Mouse (Mus musculus) inflammation-experienced regulatory T-cells, adult 6 months (primary cell): ENCODE data around the gene Tex2. TPM values are rescaled to one million over a fixed set of nuclear protein-coding genes. Genes with fewer than 3 reads are reported as not detected.
"Not testable (repeated sequence)": the region's sequence is repeated elsewhere in the genome, so short reads cannot be mapped to it uniquely, and the experiment has no call there.

Experiments used
- ATAC-seq: one replicate; pipeline ENCODE4 v1.8.0; 2017
- polyA plus RNA-seq, 3 experiments: library from polyadenylated mRNA; unstranded; fragments of 100-300 nt; shearing (Covaris generic); gene quantifications; one replicate each; pipeline ENCODE4 v1.2.1; 2017

Tex2 gene
- polyA plus RNA-seq, 3 experiments from 2014 or later: 19.4 to 24.0 (median 23.4) TPM

GRCm38 (mm10) chr11:106618768-106619167, 5.5 kb upstream of the Tex2 start:
- ATAC-seq: not testable (repeated sequence)

DNA sequence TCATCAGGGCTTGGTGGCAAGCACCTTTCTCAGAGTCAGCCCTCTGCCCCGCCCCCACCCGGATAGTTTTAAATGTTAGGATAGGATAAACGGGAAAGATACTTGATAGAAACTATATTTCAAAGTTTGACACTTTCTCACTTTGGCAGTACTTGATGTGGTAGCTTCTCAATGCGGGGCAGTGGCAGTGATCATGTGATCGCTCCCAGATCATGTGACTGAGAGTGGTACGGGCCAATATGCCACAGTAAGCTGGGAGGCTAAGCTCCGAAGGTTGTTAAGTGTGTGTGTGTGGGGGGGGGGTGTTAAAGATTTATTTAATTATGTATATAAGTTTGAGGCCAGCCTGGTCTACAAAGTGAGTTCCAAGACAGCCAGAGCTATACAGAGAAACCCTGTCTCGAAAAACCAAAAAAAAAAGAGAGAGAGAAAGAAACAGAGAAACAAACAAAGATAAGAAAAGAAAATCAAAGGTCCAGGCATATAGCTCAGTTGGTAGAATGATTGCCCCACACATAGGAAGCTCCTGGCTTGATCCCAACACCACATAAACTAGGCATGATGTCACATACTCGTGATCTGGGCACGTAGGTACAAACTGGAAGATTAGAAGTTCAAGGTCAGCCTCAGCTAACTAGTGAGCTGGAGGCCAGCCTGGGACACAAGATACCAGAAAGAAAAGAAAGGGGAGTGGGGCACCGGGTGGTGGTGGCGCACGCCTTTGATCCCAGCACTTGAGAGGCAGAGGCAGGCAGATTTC, 4.8 kb upstream of the Tex2 start:
- ATAC-seq: no peak

DNA sequence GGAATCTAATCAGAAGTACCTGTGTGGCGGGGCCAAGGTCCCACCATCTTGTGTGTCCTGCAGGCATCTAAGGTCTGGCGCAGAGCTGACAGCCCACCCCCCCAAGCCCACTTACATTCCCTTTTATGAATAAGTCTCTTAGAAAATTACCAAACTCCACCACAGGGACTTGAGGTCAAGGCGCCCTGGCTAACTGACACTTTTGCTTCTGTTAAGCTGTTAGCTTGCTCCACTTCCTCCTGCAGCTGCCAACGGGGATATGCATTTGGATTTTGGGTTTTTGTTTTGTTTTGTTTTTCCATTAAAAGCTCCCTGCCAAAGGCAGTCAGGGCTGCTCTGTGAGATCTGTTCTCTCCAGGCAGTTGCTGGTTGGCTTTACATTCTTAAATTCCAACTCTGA, 2.3 kb upstream of the Tex2 start:
- ATAC-seq: no peak

- no peak for ATAC-seq
These were observed 1.1 kb upstream of the Tex2 start for GRCm38 (mm10) chr11:106614339-106614645.

- no peak for ATAC-seq
These were observed 565 bp upstream of the Tex2 start for GRCm38 (mm10) chr11:106613638-106614338.

- peak; percentile 47 for ATAC-seq
These were observed 838 bp downstream of the Tex2 start for GRCm38 (mm10) chr11:106612209-106612960.

DNA sequence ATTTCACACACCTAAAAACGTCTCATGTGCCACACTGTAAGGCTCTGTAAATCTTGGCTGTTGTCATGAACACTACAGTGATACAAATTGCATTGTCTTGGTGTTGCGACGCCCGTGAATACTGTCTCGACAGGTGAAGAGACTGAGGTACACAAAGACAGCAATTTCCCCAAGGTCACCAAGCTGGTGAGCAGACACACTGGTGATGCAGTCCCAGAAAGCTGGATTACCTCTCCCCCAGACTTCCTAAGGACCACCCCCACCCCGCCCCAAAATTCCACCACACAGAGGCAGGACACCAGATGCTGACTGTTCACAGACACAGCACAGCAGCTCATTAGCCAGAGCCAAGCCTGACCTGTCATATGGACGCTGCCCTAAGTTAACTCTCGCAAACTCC, 3.5 kb downstream of the Tex2 start:
- no peak for ATAC-seq

- no peak for ATAC-seq
These were observed 5.9 kb downstream of the Tex2 start for GRCm38 (mm10) chr11:106607316-106607715.

GRCm38 (mm10) chr11:106606042-106606441, 7.2 kb downstream of the Tex2 start:
- ATAC-seq: no peak

DNA sequence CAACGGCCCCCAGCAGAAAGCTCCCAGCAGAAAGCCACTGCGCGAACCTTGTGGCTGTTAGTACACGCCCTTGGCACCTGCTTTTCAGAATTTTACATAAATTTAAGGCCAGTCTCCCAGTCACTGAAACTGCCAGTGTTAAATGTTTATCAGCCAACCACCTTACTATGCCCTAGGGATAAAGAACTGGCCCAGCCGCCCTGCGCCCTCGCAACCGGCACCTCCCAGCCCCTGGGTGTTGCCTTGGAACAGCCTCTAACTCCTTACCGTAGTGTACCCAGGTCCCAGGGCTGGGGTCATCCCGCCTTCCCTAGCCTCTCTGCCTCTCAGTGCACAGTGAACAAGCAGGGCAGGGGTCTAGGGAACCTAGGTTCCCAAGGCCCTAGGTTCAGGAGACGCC, 10.0 kb downstream of the Tex2 start:
- ATAC-seq: no peak

DNA sequence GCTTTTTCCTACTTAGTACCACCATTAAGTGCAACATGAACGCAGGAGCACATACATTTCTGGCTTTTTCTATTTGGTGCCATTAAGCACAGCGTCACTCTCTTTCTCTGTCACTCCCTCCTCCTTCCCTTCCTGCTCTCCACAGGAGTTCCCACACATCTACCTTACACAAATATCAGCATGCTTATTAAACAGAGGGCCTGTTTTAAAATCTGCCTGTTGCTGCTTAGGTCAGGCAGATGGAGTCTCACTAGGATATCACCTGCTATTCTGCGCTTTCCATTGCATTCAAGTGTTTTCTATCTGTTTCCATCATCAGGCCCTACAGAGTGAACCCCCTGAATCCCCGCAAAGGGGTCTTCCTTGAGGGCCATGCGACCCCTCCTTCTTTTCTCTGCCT, 13.1 kb downstream of the Tex2 start:
- ATAC-seq: no peak

GRCm38 (mm10) chr11:106599345-106599744, 13.9 kb downstream of the Tex2 start:
- no peak for ATAC-seq

GRCm38 (mm10) chr11:106598339-106598738, 14.9 kb downstream of the Tex2 start:
- no peak for ATAC-seq

DNA sequence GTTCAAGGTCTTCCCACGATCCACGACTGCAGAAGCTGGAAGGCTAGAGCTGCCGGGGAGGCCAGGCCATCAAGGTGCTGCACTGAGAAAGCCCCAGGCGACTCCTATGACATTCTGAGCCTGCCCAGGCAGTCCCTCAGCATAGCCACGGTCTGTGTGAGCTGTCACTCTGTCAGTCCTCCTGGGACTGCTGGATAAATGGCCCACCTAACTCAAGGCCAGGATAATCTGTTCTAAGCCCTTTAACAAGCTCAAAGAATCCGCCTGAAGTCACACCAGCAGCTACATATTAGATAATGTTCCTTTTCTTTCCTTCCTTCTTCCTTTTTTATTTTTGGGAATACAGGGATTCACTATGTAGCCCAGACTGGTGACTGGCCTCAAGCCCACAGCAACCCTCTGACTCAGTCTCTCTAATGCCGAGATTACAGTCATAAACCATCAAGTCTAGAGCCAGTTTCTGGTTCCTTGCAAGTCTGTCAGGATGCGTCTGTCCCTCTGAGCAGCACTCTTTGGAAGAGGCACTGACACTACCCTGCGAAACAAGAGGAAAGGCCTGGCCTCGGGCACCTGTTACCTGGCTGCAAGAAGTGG, 15.4 kb downstream of the Tex2 start:
- no peak for ATAC-seq

DNA sequence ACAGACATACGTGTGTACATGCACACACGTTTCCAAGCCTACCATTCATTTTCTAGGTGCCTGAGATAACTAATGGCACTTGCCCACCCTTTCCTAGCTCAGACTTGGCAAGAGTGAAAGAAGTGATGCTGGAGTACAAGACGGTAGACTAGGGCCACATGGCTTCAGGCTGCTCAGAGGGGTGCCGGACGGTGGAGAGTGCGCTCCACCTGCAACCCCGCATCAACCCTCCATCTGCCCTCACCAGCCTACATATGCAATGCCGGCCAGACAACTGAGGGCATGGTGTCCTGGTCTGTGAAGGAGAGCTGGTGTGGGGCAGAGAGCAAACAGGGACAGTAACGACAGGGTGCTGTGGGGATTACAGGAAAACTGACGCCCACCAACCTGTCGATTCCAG, 22.0 kb downstream of the Tex2 start:
- no peak for ATAC-seq

GRCm38 (mm10) chr11:106590143-106590542, 23.1 kb downstream of the Tex2 start:
- no peak for ATAC-seq

DNA sequence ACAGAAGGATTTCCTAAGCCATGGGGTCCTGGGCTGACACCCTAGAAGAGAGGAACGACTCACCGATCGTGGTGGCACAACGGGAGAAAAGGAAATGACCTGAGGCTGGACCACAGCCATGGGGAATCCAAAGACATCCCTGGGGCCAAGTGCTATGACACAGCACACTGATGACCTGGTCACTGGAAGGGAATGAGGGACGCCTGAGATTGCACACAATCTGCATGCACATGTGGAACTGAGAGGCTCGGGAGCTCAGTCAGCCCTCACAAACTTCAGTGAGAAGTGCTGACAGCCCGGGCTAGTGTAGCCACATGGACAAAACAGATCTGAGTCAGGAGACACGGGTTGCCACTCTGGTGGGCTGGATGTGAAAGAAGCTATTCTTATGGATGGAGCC, 24.4 kb downstream of the Tex2 start:
- no peak for ATAC-seq

DNA sequence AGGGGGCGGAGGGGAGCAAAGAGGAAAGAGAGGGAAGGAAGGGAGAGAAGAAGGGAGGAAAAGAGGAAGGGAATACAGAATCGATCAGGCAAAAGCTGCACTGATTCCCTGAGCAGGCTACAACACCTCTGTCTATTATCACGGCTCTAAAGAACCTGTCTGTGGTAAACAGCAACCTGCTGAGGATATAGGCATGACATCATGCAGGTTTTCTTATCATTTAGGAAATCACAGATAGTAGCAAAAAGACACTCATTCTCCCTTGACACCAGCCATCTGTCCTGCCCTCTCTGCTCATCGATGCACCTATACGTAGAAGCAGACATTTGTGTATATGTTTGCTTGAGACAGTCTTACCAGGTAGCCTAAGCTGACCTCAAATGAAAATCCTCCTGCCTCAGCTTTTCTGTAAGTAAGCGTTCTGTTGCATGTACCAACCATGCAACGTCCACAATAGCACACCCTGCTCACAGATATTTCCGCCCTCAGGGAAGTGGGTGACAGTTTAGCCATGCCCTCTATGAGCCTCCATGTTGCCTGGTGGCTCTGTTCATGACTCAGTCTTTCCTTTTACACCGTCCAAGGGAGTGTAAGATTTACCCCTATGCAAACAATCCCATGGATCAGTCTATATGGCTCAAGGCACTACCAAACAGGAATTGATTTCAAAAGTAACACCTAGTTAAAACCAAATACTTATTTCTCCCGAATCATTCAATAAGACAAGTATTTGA, 25.3 kb downstream of the Tex2 start:
- ATAC-seq: peak; percentile 67

DNA sequence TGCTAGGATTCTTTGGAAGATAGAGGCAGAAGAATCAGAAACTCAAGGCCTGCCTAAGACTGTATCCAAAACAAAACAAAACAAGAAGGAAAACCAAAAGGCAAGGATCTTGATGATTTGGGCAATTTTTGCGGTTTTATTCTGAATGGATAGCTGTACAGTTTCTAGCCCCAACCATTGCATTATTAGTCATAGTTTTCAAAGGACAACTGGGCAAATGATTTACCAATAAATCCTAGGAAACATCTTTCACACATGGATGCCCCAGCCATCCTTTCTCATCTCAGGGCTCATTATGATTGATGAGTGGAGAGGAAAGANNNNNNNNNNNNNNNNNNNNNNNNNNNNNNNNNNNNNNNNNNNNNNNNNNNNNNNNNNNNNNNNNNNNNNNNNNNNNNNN, 29.4 kb downstream of the Tex2 start:
- ATAC-seq: no peak

- ATAC-seq: peak; percentile 88
These were observed 31.9 kb downstream of the Tex2 start for GRCm38 (mm10) chr11:106581357-106581756.

GRCm38 (mm10) chr11:106580468-106580867, 32.8 kb downstream of the Tex2 start:
- ATAC-seq: no peak

- ATAC-seq: no peak
These were observed 33.3 kb downstream of the Tex2 start for GRCm38 (mm10) chr11:106579957-106580356.

DNA sequence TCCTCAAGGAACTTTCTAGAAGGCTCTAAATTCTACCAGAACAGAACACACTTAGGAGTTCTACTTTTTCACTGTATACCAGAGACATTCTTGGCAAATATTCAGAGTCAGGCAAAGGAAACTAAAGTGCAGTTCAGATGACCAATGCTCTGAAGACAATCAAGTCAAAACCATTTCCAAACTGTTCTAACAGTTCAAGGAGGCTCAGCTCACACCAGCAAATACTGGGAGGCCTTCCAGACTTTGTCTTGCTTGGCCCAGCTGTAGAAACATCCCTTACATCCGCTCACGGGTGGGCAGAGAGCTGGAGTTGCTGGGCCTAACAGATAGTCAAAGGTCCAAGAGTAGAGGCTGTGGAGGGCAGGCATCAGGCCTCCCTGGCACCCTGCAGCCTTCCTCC, 34.1 kb downstream of the Tex2 start:
- no peak for ATAC-seq
